Mouse (Mus musculus) heart, adult 2 months (tissue): ENCODE results near the gene Arhgap42.

Source experiments
- CTCF ChIP-seq: fragments of 200-600 bp; IDR thresholded peaks from 2 replicates; pipeline ENCODE4 v1.8.1; 2022; ENCODE audit warnings: antibody characterized with exemption, mild to moderate bottlenecking, moderate library complexity
- EP300 ChIP-seq: fragments of 200-500 bp; IDR thresholded peaks from 2 replicates; pipeline ENCODE4 v1.6.1; 2011; ENCODE audit warnings: low read depth, low read length, control low read depth; ENCODE audit not compliant: insufficient read depth
- POLR2A ChIP-seq: fragments of 200-500 bp; IDR thresholded peaks from 2 replicates; pipeline ENCODE4 v1.6.1; 2011; ENCODE audit warnings: mild to moderate bottlenecking, low read depth, low read length, control low read depth; ENCODE audit not compliant: insufficient read depth

DNA sequence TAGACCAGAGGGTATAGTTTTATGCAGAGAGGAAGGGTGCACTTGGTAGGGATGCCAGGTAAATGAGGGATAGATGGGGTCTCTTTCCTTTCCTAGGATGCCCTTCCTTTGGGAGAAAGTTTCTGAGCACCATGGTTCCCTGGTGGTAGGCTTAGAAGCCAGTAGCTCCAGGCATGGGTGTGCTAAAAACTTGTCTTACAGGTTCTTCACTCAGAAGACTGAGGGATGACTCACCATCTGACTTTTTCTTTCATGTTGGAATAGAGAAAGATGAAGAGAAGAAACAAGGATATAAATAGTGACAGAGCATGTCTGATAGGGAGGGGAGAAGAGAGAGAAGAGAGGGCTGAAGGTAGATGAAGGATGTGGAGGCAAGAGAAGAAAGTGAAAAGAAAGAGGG lies 7.1 kb upstream of the Arhgap42 start:
- TF ChIP-seq CTCF: no peak
- TF ChIP-seq POLR2A: no peak
- no peak for TF ChIP-seq EP300
